Mouse (Mus musculus) retina, embryonic 14.5 days (tissue): ENCODE data around the gene Hist1h3i.

Experiments
- DNase-seq: peaks from one replicate; pipeline ENCODE4 v3.0.0-alpha.2; 2015; ENCODE audit warnings: low spot score

Hist1h3i gene

DNA sequence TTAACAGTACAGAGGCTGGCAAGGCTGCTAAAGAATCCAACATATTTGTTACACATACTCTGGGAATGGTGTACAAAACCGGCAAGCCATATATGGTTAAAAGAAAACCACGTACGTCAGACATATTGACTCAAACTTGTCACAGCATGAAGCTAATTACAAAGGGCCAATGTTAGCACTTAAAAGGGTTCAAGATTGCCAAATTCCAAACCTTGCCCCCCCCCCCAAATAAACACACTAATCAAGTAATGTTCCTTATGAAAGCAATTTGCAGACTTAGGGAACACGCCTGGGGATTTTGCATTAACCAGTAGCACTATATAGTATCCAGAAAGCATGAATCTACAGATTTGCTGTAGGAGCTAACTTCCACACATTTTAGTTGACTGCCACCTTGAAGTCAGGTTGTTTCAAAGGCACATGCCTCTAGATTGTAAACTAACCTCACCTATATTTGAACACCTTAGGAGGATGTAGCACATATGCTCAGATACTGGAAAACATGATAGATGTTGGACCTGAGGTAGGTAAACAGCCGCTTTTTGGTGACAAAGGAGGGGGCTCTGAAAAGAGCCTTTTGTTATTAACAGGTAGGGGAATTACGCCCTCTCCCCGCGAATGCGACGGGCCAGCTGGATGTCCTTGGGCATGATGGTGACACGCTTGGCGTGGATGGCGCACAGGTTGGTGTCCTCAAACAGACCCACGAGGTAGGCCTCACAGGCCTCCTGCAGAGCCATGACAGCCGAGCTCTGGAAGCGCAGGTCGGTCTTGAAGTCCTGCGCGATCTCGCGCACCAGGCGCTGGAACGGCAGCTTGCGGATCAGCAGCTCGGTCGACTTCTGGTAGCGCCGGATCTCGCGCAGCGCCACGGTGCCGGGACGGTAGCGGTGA, 562 bp downstream of the Hist1h3i start:
- DNase-seq, result peak; percentile 59

- DNase-seq, result no peak
Measured at GRCm38 (mm10) chr13:21781639-21782038, 1.5 kb downstream of the Hist1h3i start.

- DNase-seq, result peak; percentile 16
Measured at GRCm38 (mm10) chr13:21781021-21781555, 2.1 kb downstream of the Hist1h3i start.

GRCm38 (mm10) chr13:21779767-21780731, 3.1 kb downstream of the Hist1h3i start, which contains the start of gene Hist1h1b:
Gene Hist1h1b (minus strand): TSS chr13:21780625.
- DNase-seq, result peak; percentile 79

DNA sequence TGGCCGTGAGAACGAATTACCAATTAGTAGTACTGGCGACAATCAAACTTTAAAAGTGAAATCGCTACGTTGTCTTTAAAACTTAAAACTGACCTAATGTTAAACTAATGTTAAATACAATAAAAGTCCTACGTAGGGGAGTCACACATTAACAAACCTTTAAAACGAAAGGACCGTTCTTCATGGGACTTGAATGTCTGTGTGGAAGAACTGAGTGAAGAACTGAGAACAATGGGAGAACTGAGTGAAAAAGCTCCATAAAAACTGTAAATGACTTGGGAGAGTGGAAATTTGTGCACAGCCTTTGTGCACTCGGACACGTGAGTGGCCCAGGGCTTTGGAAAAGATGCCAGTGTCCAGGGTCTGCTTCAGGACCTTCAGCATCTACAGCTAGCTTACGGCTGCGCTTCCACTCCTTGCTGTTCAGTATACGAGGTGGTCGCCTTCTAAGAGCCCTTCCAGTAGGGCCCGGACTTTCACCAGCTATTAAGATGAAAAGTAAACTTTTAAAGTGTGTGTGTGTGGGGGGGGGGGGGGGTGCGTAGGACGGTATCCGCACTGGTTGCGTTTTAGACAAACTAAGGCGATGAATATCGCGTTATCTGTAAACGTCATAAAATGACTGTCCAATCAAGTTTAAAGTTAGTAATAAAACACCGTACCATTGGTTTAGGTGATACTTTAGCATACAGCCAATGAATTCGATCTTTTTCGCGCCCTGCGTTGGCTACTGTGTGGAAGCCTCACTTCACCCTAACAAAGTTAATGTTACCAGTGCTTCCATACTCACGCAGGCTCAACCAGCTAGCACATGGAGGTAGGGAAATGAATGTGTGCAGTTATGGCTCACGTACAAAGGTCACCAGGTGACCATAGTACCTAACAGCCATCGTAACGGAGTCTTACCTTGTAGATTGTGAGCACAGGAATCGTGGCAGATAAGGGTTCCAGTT, 4.1 kb downstream of the Hist1h3i start:
- peak; percentile 90 for DNase-seq

DNA sequence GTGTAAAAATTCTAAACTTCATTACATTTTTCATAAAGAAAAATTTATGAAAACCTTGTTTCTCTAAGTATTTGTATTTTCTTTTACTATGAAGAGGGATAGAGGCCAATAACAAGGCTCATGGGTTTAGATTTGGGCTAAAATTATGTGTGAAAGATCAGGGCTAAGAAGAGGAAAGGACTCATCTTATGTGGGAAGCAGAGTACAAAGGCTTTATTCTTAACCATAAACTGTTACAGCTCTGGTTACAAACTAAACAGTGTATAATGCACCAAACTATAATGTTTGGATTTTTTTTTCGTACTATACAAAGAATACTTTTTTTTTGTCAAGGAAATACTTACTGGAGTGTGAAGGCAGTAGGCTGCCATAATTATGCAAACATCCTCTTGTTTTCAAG, 27.5 kb downstream of the Hist1h3i start:
- no peak for DNase-seq

DNA sequence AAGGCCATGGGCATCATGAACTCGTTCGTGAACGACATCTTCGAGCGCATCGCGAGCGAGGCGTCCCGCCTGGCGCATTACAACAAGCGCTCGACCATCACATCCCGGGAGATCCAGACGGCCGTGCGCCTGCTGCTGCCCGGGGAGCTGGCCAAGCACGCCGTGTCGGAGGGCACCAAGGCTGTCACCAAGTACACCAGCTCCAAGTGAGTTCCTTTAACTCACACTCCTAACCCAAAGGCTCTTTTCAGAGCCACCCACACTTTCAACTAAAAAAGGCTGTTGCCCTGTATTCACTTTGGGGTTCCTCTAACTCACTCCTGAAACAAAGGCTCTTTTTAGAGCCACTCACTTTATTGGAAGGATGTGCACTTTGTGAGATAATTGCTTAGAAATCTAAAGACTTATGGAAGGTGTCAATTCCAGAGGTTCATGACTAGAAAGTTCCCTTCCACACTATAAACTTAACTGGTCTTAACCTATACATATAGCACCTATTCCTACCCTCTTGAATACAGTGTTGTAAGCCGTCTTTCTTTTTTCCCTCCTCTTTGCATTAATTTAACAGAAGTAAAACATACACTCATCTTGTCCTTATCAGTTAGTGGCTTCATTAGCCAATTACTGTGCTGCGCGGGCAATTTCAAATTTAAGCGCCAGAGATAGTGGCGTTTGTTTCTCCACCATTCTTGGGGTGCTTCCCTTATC, 28.7 kb downstream of the Hist1h3i start:
- peak; percentile 72 for DNase-seq

DNA sequence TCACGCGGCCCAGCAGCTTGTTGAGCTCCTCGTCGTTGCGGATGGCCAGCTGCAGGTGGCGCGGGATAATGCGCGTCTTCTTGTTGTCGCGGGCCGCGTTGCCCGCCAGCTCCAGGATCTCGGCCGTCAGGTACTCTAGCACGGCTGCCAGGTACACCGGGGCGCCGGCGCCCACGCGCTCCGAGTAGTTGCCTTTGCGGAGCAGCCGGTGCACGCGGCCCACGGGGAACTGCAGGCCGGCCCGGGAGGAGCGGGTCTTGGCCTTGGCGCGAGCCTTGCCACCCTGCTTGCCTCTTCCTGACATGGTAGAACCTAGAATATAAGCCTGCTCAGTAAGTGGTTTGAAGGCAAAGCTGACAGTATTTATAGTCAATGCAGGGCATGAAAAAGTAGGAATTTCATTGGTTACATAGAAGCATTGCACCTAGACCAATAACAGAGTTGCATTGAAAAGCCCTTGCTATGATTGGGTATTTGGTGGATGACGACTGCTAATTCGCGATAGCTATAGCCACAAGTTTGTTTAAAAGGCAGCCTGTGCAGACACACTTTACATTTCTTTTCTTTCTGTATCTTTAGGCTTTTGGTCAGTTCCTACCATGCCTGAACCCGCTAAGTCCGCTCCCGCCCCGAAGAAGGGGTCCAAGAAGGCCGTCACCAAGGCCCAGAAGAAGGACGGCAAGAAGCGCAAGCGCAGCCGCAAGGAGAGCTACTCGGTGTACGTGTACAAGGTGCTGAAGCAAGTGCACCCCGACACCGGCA, 29.5 kb downstream of the Hist1h3i start, which contains the start of the genes Hist1h2ak and Hist1h2bn:
Hist1h2ak (minus strand) TSS at position 304 of the 762 bp plus-strand sequence.
Hist1h2bn (plus strand) TSS at position 600 of the 762 bp plus-strand sequence.
- DNase-seq, result peak; percentile 94

GRCm38 (mm10) chr13:21753051-21753523, 30.1 kb downstream of the Hist1h3i start:
- DNase-seq, result peak; percentile 57

DNA sequence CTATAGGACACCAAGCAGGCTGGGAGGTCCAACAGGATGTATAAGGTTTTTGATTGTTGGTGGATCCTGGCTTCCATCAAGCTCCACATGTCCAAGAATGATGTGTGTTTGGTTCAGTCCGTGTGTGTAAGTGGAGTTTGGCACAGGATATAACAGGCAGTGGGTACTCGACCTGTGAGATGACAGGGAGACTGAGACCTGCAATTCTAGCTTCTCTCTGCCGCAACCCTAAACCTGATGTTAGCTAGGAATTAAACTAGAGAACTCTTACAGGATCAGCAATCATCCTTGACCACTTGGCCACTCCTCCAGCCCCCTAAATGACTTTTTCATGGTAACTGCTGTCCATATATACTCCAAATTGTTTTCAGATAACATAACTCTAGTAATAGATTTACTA, 30.8 kb downstream of the Hist1h3i start:
- DNase-seq, result no peak

DNA sequence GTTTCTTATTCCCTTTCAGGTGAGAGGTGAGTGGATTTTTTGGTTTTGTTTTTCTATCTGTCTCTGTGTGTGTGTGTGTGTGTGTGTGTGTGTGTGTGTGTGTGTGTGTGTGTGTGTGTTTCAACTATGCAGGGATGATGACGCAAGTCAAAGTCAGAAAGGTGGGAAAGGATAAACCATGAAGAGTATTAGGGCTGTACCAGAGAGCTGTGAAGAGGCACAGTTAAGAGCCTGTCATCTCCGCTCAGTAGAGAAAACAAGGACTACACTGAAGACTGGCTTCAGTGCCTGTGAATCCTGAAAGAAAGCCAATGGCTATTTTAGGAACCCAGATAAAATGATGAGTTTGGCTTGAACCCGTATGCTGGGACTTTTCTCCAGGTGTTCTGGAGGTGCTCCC, 31.3 kb downstream of the Hist1h3i start:
- no peak for DNase-seq

DNA sequence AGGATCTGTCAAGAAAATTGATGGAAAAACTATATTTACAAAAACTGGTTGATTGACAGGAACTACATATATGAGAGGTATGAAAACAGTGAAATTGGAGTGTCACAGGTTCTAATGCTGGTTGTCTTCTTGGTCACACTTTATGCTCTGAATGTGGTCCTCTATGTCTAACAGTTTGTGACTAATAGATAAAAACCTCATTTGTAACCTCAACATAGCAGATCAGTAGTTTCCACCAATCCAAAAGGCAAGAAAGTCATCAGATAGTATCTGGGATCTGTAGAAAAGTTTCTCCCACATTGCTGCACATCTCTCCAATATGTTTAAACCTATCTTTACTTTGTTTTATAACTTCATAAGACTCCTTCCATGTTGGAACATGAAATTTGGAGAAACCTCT, 31.8 kb downstream of the Hist1h3i start:
- DNase-seq, result no peak

DNA sequence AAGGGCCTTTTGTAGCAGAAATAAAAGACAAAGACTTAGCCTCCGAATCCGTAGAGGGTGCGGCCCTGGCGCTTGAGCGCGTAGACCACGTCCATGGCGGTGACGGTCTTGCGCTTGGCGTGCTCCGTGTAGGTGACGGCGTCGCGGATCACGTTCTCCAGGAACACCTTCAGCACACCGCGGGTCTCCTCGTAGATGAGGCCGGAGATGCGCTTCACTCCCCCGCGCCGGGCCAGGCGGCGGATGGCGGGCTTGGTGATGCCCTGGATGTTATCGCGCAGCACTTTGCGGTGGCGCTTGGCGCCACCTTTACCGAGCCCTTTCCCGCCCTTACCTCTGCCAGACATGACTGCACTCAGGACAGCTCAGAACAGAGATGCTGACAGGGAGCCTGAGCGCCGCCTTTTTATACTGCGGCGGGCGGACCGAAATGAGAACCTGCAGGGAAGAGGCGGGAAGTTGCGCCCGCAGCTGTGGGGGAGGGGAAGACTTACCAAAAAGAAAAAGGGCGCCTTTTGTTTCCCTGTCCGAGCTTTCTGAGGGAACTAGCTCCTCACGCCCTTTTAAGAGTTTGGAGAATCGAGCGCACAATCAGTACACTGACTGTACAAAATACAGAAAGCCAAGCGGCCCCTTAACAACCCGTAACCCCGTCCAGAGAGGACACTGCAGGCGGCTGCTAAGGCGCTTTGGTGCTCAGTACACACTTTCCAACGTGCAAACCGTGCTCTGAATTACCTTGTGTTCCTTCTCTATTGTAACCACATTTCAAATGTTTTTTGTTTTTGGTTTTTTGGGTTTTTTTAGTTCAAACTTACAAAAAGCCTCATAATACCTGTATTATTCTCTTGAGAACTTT, 32.8 kb downstream of the Hist1h3i start, which contains the start of gene Hist1h4k:
Hist1h4k (minus strand) TSS at position 347 of the 859 bp plus-strand sequence.
- DNase-seq, result peak; percentile 94

DNA sequence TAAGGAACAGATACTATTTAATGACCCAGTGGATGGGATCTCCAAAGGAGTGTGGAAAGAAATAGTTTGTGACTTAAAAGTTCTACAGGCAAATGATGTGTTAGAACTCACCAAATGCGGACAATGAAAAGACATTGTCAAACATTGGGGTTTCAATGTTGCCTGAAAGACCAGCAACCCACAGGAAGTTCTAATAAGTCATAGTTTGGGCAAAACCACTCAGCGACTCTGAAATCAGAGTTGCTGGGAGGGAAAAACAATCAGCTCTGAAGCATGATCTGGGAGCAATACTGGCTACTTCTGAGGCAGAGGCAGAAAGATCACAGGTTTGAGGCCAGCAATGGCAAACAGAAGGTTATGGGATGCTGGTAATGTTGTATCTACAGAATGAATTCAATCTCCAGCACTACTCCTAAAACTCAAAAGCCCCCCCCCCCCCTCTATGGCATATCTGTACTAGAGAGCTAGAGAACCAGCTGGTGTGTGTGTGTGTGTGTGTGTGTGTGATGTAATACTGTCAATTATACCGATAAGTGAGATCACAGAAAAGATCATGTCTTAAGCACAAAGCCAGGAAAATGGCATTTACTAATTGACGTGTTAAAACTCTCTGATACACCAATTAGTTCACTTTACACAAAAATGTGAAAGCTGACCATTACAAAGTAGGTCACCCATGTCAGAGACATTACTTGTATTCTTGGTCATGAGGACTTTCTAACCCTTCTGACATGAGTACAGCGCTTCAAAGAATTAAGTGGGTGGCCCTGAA, 33.6 kb downstream of the Hist1h3i start:
- DNase-seq, result peak; percentile 66

- DNase-seq, result no peak
Measured at GRCm38 (mm10) chr13:21745006-21745405, 38.2 kb downstream of the Hist1h3i start.

- DNase-seq, result peak; percentile 93
Measured at GRCm38 (mm10) chr13:21734906-21735767, 48.0 kb downstream of the Hist1h3i start, which contains the start of gene Hist1h4j. Gene Hist1h4j (plus strand): TSS chr13:21735064.
